Mouse (Mus musculus): ENCODE measurements around the gene Nbr1.
"Not testable (repeated sequence)": the region's sequence is repeated elsewhere in the genome, so short reads cannot be mapped to it uniquely, and the experiment has no call there.

- TF ChIP-seq TCF3 (IDR thresholded peaks at IDR 0.05; ENCODE audit: insufficient read length, low read depth); REST (IDR thresholded peaks at IDR 0.05; ENCODE audit: insufficient read depth, insufficient read length); POLR2A (IDR thresholded peaks at IDR 0.05; ENCODE audit: insufficient read length, low read depth); USF1 (IDR thresholded peaks at IDR 0.05; ENCODE audit: low read depth): not testable (repeated sequence)
Observed at GRCm38 (mm10) chr11:101628733-101629417, 76.9 kb downstream of the Nbr1 start.
